Mouse (Mus musculus): ENCODE data around the gene Emsy. TPM values are rescaled to one million over a fixed set of nuclear protein-coding genes. Genes with fewer than 3 reads are reported as not detected.
A peak's percentile ranks its signal among the peaks of the same experiment; 100 is the strongest.

Emsy gene
- total and polyA plus RNA-seq, 2 experiments from 2014 or later, result 8.8 to 20.1 TPM

DNA sequence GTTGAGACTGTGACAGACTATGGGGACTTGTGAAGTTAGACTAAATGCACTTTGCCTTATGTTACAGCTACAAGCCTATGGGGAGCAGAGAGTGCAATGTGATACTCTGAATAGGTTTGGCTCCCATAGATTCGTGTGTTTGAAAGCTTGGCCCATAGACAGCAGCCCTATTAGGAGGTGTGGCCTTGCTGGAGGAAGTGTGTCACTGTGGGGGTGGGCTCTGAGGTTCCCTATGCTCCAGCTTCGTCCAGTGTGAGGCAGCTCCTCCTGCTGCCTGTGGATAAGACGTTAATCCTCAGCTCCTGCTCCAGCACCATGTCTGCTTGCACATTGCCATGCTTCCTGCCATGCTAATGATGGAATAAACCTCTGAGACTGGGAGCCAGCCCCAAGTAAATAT is 34.2 kb upstream of the Emsy start:
- H3K27me3 ChIP-seq (ENCODE audit: control insufficient read depth, insufficient read depth, low read length), result no peaks in the 10 kb centered on the region
- 17% methylated on average over 3 of the region's 3 CpGs for WGBS
- H3K4me2 ChIP-seq (ENCODE audit: low read depth, low read length), result no peak overlapping the region
- peaks cover 8% of the 10 kb centered on the region; the same call in 1 of the 2 replicates for H3K4me1 ChIP-seq (ENCODE audit: control insufficient read depth, insufficient read depth)
- H3K27ac ChIP-seq (ENCODE audit: low read depth), result no peak overlapping the region
- TF ChIP-seq EP300 (IDR thresholded peaks at IDR 0.05; ENCODE audit: low read depth), result no peak
- no peak for TF ChIP-seq CTCF (IDR thresholded peaks at IDR 0.05; ENCODE audit: low read depth)
- H3K36me3 ChIP-seq (replicated peaks; ENCODE audit: control insufficient read depth, insufficient read depth, low read length), result no peaks in the 10 kb centered on the region
- DNase-seq (ENCODE audit: low spot score) (peak; percentile 23), ATAC-seq (ENCODE audit: insufficient read depth, low read depth) (no peak)
- no peaks in the 10 kb centered on the region for H3K9me3 ChIP-seq (replicated peaks; ENCODE audit: control insufficient read depth, low read length)
- H3K9ac ChIP-seq (replicated peaks; ENCODE audit: low read depth, low read length), result no peak overlapping the region
- no peak overlapping the region for H3K4me3 ChIP-seq (ENCODE audit: low read depth, low read length)

DNA sequence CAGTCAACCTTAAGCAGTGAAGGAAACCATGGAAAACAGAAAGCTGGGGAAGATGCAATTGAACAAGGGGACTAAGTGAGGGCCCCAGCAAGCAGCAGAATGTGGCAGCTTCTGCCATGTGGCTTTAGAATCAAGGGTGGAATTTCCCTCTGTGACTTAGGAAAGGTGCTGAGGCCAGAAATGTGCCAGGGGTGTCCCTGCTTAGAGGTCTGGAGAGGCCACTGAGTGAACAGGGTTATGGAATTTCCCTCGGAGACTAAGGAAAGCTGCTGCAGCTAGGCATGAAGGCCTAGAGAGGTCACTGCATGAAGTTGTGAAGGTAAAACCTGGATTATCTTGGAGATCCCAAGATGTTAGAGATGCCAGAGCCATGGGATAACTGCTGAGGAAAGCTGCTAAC is 33.5 kb upstream of the Emsy start:
- no peak for TF ChIP-seq EP300 (IDR thresholded peaks at IDR 0.05; ENCODE audit: low read depth)
- TF ChIP-seq CTCF (IDR thresholded peaks at IDR 0.05; ENCODE audit: low read depth), result no peak
- Histone ChIP-seq H3K27ac (ENCODE audit: low read depth) (no peak overlapping the region), H3K36me3 (replicated peaks; ENCODE audit: control insufficient read depth, insufficient read depth, low read length) (no peaks in the 10 kb centered on the region), H3K4me1 (ENCODE audit: control insufficient read depth, insufficient read depth) (peaks cover 13% of the 10 kb centered on the region), H3K9me3 (replicated peaks; ENCODE audit: control insufficient read depth, low read length) (no peaks in the 10 kb centered on the region), H3K4me2 (ENCODE audit: low read depth, low read length) (no peak overlapping the region), H3K27me3 (ENCODE audit: control insufficient read depth, insufficient read depth, low read length) (no peaks in the 10 kb centered on the region), H3K4me3 (ENCODE audit: low read depth, low read length) (no peak overlapping the region), H3K9ac (replicated peaks; ENCODE audit: low read depth, low read length) (no peak overlapping the region)
- 55% methylated on average over 1 of the region's 1 CpGs for WGBS
- no peak for DNase-seq (ENCODE audit: low spot score)
- no peak for ATAC-seq (ENCODE audit: insufficient read depth, low read depth)

DNA sequence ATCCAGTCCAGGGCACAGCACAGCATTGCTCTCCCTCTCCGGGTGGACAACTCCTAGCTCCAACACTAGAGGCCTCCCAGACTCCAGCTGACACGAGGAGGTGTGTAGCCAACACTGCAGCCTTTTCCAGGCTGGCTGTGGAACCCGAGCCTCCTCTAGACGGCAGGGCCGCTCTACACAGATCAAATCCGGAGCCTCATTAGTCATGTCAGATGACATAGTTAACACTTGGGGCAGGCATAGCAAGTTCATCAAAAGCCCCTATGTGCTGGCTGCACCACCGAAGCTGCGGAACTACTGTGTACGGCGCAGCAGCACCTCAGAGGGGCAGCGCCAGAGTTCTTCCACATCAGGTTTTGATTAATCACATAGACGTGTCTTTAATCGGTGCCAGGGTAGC is 29.3 kb upstream of the Emsy start:
- peaks cover 6% of the 10 kb centered on the region; the same call in 1 of the 2 replicates for H3K4me1 ChIP-seq (ENCODE audit: control insufficient read depth, insufficient read depth)
- TF ChIP-seq CTCF (IDR thresholded peaks at IDR 0.05; ENCODE audit: low read depth) (peak; percentile 55), EP300 (IDR thresholded peaks at IDR 0.05; ENCODE audit: low read depth) (no peak)
- no peaks in the 10 kb centered on the region for H3K27me3 ChIP-seq (ENCODE audit: control insufficient read depth, insufficient read depth, low read length)
- no peak overlapping the region for H3K9ac ChIP-seq (replicated peaks; ENCODE audit: low read depth, low read length)
- no peaks in the 10 kb centered on the region for H3K9me3 ChIP-seq (replicated peaks; ENCODE audit: control insufficient read depth, low read length)
- ATAC-seq (ENCODE audit: insufficient read depth, low read depth), result peak; percentile 86
- DNase-seq (ENCODE audit: low spot score), result peak; percentile 48
- WGBS, result 43% methylated on average over 13 of the region's 13 CpGs
- no peaks in the 10 kb centered on the region for H3K36me3 ChIP-seq (replicated peaks; ENCODE audit: control insufficient read depth, insufficient read depth, low read length)
- H3K27ac ChIP-seq (ENCODE audit: low read depth), result no peak overlapping the region
- no peak overlapping the region for H3K4me2 ChIP-seq (ENCODE audit: low read depth, low read length)
- H3K4me3 ChIP-seq (ENCODE audit: low read depth, low read length), result no peak overlapping the region

DNA sequence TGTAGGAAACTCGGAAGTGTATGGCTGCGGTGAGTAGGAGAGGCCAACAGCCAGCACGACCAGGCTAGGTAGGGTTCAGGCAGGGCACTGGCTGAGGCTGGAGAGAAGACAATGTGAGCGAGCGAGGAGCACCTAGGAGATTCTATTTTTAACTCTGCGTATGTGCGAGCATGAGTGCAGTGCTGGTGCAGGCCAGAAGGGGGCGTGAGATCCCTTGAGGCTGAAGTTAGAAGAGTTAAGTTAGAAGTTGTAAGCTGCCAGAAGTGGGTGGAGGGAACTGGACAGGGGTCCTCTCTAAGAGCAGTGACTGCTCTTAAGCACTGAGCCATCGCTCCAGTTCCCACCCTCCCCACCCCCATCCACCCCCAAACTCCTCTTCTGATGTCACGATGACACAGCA is 26.2 kb upstream of the Emsy start:
- Histone ChIP-seq H3K9me3 (replicated peaks; ENCODE audit: control insufficient read depth, low read length) (no peaks in the 10 kb centered on the region), H3K36me3 (replicated peaks; ENCODE audit: control insufficient read depth, insufficient read depth, low read length) (no peaks in the 10 kb centered on the region), H3K9ac (replicated peaks; ENCODE audit: low read depth, low read length) (no peak overlapping the region), H3K27ac (ENCODE audit: low read depth) (no peak overlapping the region), H3K4me3 (ENCODE audit: low read depth, low read length) (no peak overlapping the region), H3K4me1 (ENCODE audit: control insufficient read depth, insufficient read depth) (peaks cover 20% of the 10 kb centered on the region; the same call in 1 of the 2 replicates), H3K4me2 (ENCODE audit: low read depth, low read length) (no peak overlapping the region), H3K27me3 (ENCODE audit: control insufficient read depth, insufficient read depth, low read length) (no peaks in the 10 kb centered on the region)
- ATAC-seq (ENCODE audit: insufficient read depth, low read depth) (no peak), DNase-seq (ENCODE audit: low spot score) (no peak)
- WGBS, result 87% methylated on average over 10 of the region's 10 CpGs
- TF ChIP-seq CTCF (IDR thresholded peaks at IDR 0.05; ENCODE audit: low read depth) (0 out of 2 replicates have a peak, but pooled peaks have one; percentile 9), EP300 (IDR thresholded peaks at IDR 0.05; ENCODE audit: low read depth) (no peak)

DNA sequence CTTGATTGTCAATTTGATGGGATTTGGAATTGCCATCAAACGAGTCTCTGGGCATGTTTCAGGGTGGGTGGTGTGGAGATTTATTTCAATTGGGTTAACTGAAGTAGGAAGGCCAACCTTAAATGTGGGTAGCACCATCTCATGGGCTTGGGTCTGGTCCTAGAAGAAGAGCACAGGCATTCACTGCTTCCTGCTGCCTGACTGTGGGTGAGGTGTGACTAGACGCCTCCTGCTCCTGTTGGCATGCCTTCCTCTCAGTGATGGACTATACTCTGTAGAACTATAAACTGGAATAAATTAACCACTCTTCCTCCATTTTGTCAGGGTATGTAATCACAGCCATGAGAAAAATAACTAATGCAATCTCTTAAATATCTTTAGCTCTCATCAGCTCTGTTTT is 24.1 kb upstream of the Emsy start:
- Histone ChIP-seq H3K27ac (ENCODE audit: low read depth) (no peak overlapping the region), H3K4me2 (ENCODE audit: low read depth, low read length) (no peak overlapping the region), H3K4me1 (ENCODE audit: control insufficient read depth, insufficient read depth) (peaks cover 32% of the 10 kb centered on the region), H3K36me3 (replicated peaks; ENCODE audit: control insufficient read depth, insufficient read depth, low read length) (no peaks in the 10 kb centered on the region), H3K9me3 (replicated peaks; ENCODE audit: control insufficient read depth, low read length) (no peaks in the 10 kb centered on the region), H3K27me3 (ENCODE audit: control insufficient read depth, insufficient read depth, low read length) (no peaks in the 10 kb centered on the region), H3K9ac (replicated peaks; ENCODE audit: low read depth, low read length) (no peak overlapping the region), H3K4me3 (ENCODE audit: low read depth, low read length) (no peak overlapping the region)
- WGBS, result 61% methylated on average over 2 of the region's 2 CpGs
- DNase-seq (ENCODE audit: low spot score), result no peak
- TF ChIP-seq CTCF (IDR thresholded peaks at IDR 0.05; ENCODE audit: low read depth) (no peak), EP300 (IDR thresholded peaks at IDR 0.05; ENCODE audit: low read depth) (no peak)
- no peak for ATAC-seq (ENCODE audit: insufficient read depth, low read depth)

DNA sequence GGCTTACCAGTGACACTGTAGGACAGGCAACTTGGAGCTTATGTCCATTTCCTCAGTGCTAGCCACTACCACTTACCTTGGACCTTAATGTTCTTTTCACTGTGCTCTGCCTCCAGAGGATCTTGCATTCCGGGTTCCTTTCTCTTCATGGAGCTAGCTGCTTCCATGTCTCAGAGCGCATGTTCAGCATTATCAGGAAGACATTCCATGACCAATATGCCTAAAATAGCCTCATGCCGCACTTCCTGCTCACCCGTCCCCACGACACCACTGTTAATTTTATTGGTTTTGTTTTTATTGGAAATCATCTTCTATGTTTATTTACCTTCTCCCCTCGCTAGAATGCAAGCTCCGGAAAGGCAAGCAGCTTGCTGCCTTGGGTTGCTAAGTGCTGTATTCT is 21.9 kb upstream of the Emsy start:
- peak; percentile 86 for DNase-seq (ENCODE audit: low spot score)
- WGBS, result 4% methylated on average over 7 of the region's 7 CpGs
- ATAC-seq (ENCODE audit: insufficient read depth, low read depth), result peak; percentile 88
- H3K4me2 ChIP-seq (ENCODE audit: low read depth, low read length), result peak overlapping the region; percentile 59
- H3K4me3 ChIP-seq (ENCODE audit: low read depth, low read length), result peak overlapping the region; percentile 36
- peak overlapping the region; percentile 36 for H3K9ac ChIP-seq (replicated peaks; ENCODE audit: low read depth, low read length)
- no peaks in the 10 kb centered on the region for H3K9me3 ChIP-seq (replicated peaks; ENCODE audit: control insufficient read depth, low read length)
- peaks cover 30% of the 10 kb centered on the region for H3K4me1 ChIP-seq (ENCODE audit: control insufficient read depth, insufficient read depth)
- no peak for TF ChIP-seq CTCF (IDR thresholded peaks at IDR 0.05; ENCODE audit: low read depth)
- no peak for TF ChIP-seq EP300 (IDR thresholded peaks at IDR 0.05; ENCODE audit: low read depth)
- H3K27me3 ChIP-seq (ENCODE audit: control insufficient read depth, insufficient read depth, low read length), result no peaks in the 10 kb centered on the region
- H3K27ac ChIP-seq (ENCODE audit: low read depth), result peak overlapping the region; percentile 86
- no peaks in the 10 kb centered on the region for H3K36me3 ChIP-seq (replicated peaks; ENCODE audit: control insufficient read depth, insufficient read depth, low read length)

Measured in heart, postnatal 0 days (tissue).